Mouse (Mus musculus): ENCODE data around the gene Cntfr. TPM values are rescaled to one million over a fixed set of nuclear protein-coding genes. Genes with fewer than 3 reads are reported as not detected.
"Not testable (repeated sequence)": the region's sequence is repeated elsewhere in the genome, so short reads cannot be mapped to it uniquely, and the experiment has no call there.

The Cntfr gene
- total RNA-seq (2012; rRNA removed) = 17.0 and 19.9 TPM in 2 replicates

- H3K4me3 ChIP-seq (ENCODE audit: insufficient read depth in 1 of 2, low read depth in 1 of 2, low read length in 2 of 2, poor library complexity in 1 of 2, severe bottlenecking in 1 of 2) = peak within 1 kb of the TSS in 1 of 2 experiments; percentile 37; a peak in 1 of 4 replicates
- in situ Hi-C loops (cut with MboI; ENCODE audit: low sequenced_read_pairs in 2 of 2, unreplicated experiment in 2 of 2); H3K9ac ChIP-seq (ENCODE audit: insufficient read depth, low read depth, low read length, poor library complexity, severe bottlenecking); H3K36me3 ChIP-seq (ENCODE audit: control insufficient read depth, insufficient read depth, low read length, poor library complexity, severe bottlenecking); H3K4me1 ChIP-seq (ENCODE audit: control insufficient read depth in 2 of 2, insufficient read depth in 2 of 2, low read length in 2 of 2, poor library complexity in 1 of 2); H3K9me3 ChIP-seq (ENCODE audit: control insufficient read depth, insufficient read depth, low read depth, low read length); H3K27ac ChIP-seq (ENCODE audit: insufficient read depth, low read depth, low read length, poor library complexity, severe bottlenecking): not testable (repeated sequence)
- TF ChIP-seq ZC3H11A (IDR thresholded peaks at IDR 0.05; ENCODE audit: borderline replicate concordance, low read depth, low read length) = peak; percentile 41; the same call in 1 of the 2 replicates
- peak; percentile 62 for DNase-seq (ENCODE audit: low read depth, low spot score)
These were observed at the start of gene Cntfr for GRCm38 (mm10) chr4:41696930-41697841. Cntfr (minus strand) TSS chr4:41697089.

GRCm38 (mm10) chr4:41745021-41745420 lies 48.1 kb upstream of the Cntfr start:
- in situ Hi-C loops (cut with MboI; ENCODE audit: low sequenced_read_pairs in 2 of 2, unreplicated experiment in 2 of 2) = no loop called here
- DNase-seq (ENCODE audit: low read depth, low spot score) = no peak
- no peaks in the 10 kb centered on the region for H3K36me3 ChIP-seq (ENCODE audit: control insufficient read depth, insufficient read depth, low read length, poor library complexity, severe bottlenecking)

GRCm38 (mm10) chr4:41744131-41744530 lies 47.2 kb upstream of the Cntfr start:
- H3K36me3 ChIP-seq (ENCODE audit: control insufficient read depth, insufficient read depth, low read length, poor library complexity, severe bottlenecking) = peaks cover 3% of the 10 kb centered on the region
- H3K9me3 ChIP-seq (ENCODE audit: control insufficient read depth, insufficient read depth, low read depth, low read length) = no peaks in the 10 kb centered on the region
- peaks cover 0 to 6% of the 10 kb centered on the region in 2 experiments; a peak in 2 of 4 replicates for H3K4me1 ChIP-seq (ENCODE audit: control insufficient read depth in 2 of 2, insufficient read depth in 2 of 2, low read length in 2 of 2, poor library complexity in 1 of 2)
- TF ChIP-seq CHD2 (IDR thresholded peaks at IDR 0.05; ENCODE audit: low read depth, low read length) = no peak
- H3K4me3 ChIP-seq (ENCODE audit: insufficient read depth in 1 of 2, low read depth in 1 of 2, low read length in 2 of 2, poor library complexity in 1 of 2, severe bottlenecking in 1 of 2) = no peak overlapping the region
- DNase-seq (ENCODE audit: low read depth, low spot score) = no peak
- no peak overlapping the region for H3K27ac ChIP-seq (ENCODE audit: insufficient read depth, low read depth, low read length, poor library complexity, severe bottlenecking)
- in situ Hi-C loops (cut with MboI; ENCODE audit: low sequenced_read_pairs in 2 of 2, unreplicated experiment in 2 of 2) = no loop called here
- no peak overlapping the region for H3K9ac ChIP-seq (ENCODE audit: insufficient read depth, low read depth, low read length, poor library complexity, severe bottlenecking)

More at GRCm38 (mm10) chr4:41745021-41745420, 48.1 kb upstream of the Cntfr start:
- Histone ChIP-seq H3K4me3 (ENCODE audit: insufficient read depth in 1 of 2, low read depth in 1 of 2, low read length in 2 of 2, poor library complexity in 1 of 2, severe bottlenecking in 1 of 2) (no peak overlapping the region), H3K4me1 (ENCODE audit: control insufficient read depth in 2 of 2, insufficient read depth in 2 of 2, low read length in 2 of 2, poor library complexity in 1 of 2) (no peaks in the 10 kb centered on the region), H3K9me3 (ENCODE audit: control insufficient read depth, insufficient read depth, low read depth, low read length) (no peaks in the 10 kb centered on the region), H3K27ac (ENCODE audit: insufficient read depth, low read depth, low read length, poor library complexity, severe bottlenecking) (no peak overlapping the region), H3K9ac (ENCODE audit: insufficient read depth, low read depth, low read length, poor library complexity, severe bottlenecking) (no peak overlapping the region)
- no peak for TF ChIP-seq CHD2 (IDR thresholded peaks at IDR 0.05; ENCODE audit: low read depth, low read length)
- TF ChIP-seq MAFK (IDR thresholded peaks at IDR 0.05; ENCODE audit: insufficient read depth, low read depth, low read length) = no peak
- no peak for TF ChIP-seq HCFC1 (IDR thresholded peaks at IDR 0.05; ENCODE audit: borderline replicate concordance, insufficient read depth, low read length)
- no peak for TF ChIP-seq ZC3H11A (IDR thresholded peaks at IDR 0.05; ENCODE audit: borderline replicate concordance, low read depth, low read length)
- no peak for TF ChIP-seq ZNF384 (IDR thresholded peaks at IDR 0.05; ENCODE audit: low read depth, low read length)

GRCm38 (mm10) chr4:41741158-41741560 lies 44.3 kb upstream of the Cntfr start:
- peak; percentile 96 for DNase-seq (ENCODE audit: low read depth, low spot score)
- peak; percentile 58; the same call in 1 of the 2 replicates for TF ChIP-seq HCFC1 (IDR thresholded peaks at IDR 0.05; ENCODE audit: borderline replicate concordance, insufficient read depth, low read length)
- TF ChIP-seq ZNF384 (IDR thresholded peaks at IDR 0.05; ENCODE audit: low read depth, low read length) = no peak
- no peak for TF ChIP-seq CHD2 (IDR thresholded peaks at IDR 0.05; ENCODE audit: low read depth, low read length)
- peak overlapping the region; percentile 24 for H3K27ac ChIP-seq (ENCODE audit: insufficient read depth, low read depth, low read length, poor library complexity, severe bottlenecking)

More at GRCm38 (mm10) chr4:41741158-41741560, 44.3 kb upstream of the Cntfr start:
- peaks cover 10% of the 10 kb centered on the region for H3K36me3 ChIP-seq (ENCODE audit: control insufficient read depth, insufficient read depth, low read length, poor library complexity, severe bottlenecking)
- in situ Hi-C loops (cut with MboI; ENCODE audit: low sequenced_read_pairs in 2 of 2, unreplicated experiment in 2 of 2) = no loop called here
- peaks cover 0 to 10% of the 10 kb centered on the region in 2 experiments; a peak in 2 of 4 replicates for H3K4me1 ChIP-seq (ENCODE audit: control insufficient read depth in 2 of 2, insufficient read depth in 2 of 2, low read length in 2 of 2, poor library complexity in 1 of 2)
- H3K9me3 ChIP-seq (ENCODE audit: control insufficient read depth, insufficient read depth, low read depth, low read length) = no peaks in the 10 kb centered on the region
- peak overlapping the region; percentile 74 to 96 for H3K4me3 ChIP-seq (ENCODE audit: insufficient read depth in 1 of 2, low read depth in 1 of 2, low read length in 2 of 2, poor library complexity in 1 of 2, severe bottlenecking in 1 of 2)
- peak overlapping the region; percentile 93 for H3K9ac ChIP-seq (ENCODE audit: insufficient read depth, low read depth, low read length, poor library complexity, severe bottlenecking)
